Mouse (Mus musculus) heart, adult 9 months (tissue): ENCODE measurements around the gene Eng.

Source experiments
- DNase-seq, 2 experiments: peaks; one replicate each; pipeline ENCODE4 v3.0.0; 2022; ENCODE audit warnings: low spot score in 2 of 2

Gene Eng

GRCm38 (mm10) chr2:32621517-32621859, 24.9 kb upstream of the Eng start, which contains the start of gene Ak1:
Gene Ak1, plus strand, starts transcription at chr2:32621758.
- DNase-seq: no peak

- no peak for DNase-seq
Observed at GRCm38 (mm10) chr2:32624111-32624748, 22.2 kb upstream of the Eng start.

GRCm38 (mm10) chr2:32625212-32625872, 21.1 kb upstream of the Eng start:
- DNase-seq: peak; percentile 75 to 83

GRCm38 (mm10) chr2:32625873-32626694, 20.3 kb upstream of the Eng start:
- peak; percentile 81 to 83 for DNase-seq

- no peak for DNase-seq
Observed at GRCm38 (mm10) chr2:32627266-32628043, 18.9 kb upstream of the Eng start.

- peak in 1 of 2 experiments; percentile 28 for DNase-seq
Observed at GRCm38 (mm10) chr2:32628044-32628550, 18.3 kb upstream of the Eng start.

GRCm38 (mm10) chr2:32628729-32629128, 17.7 kb upstream of the Eng start:
- peak; percentile 84 to 90 for DNase-seq

GRCm38 (mm10) chr2:32629276-32629976, 17.0 kb upstream of the Eng start:
- peak in 1 of 2 experiments; percentile 57 for DNase-seq

- no peak for DNase-seq
Observed at GRCm38 (mm10) chr2:32630036-32630435, 16.4 kb upstream of the Eng start.

- no peak for DNase-seq
Observed at GRCm38 (mm10) chr2:32631046-32631445, 15.3 kb upstream of the Eng start.

- peak; percentile 75 to 81 for DNase-seq
Observed at GRCm38 (mm10) chr2:32631737-32632394, 14.5 kb upstream of the Eng start.

- peak; percentile 71 to 80 for DNase-seq
Observed at GRCm38 (mm10) chr2:32633660-32634059, 12.7 kb upstream of the Eng start.

- no peak for DNase-seq
Observed at GRCm38 (mm10) chr2:32634277-32635105, 11.9 kb upstream of the Eng start.

GRCm38 (mm10) chr2:32636617-32637016, 9.8 kb upstream of the Eng start:
- no peak for DNase-seq

GRCm38 (mm10) chr2:32637778-32638281, 8.6 kb upstream of the Eng start:
- DNase-seq: peak; percentile 79 to 88

GRCm38 (mm10) chr2:32639632-32640031, 6.8 kb upstream of the Eng start:
- DNase-seq: no peak

GRCm38 (mm10) chr2:32640550-32641051, 5.8 kb upstream of the Eng start:
- DNase-seq: peak in 1 of 2 experiments; percentile 30

GRCm38 (mm10) chr2:32641810-32642209, 4.6 kb upstream of the Eng start:
- no peak for DNase-seq

- peak; percentile 76 to 85 for DNase-seq
Observed at GRCm38 (mm10) chr2:32642813-32643212, 3.6 kb upstream of the Eng start.
